Mouse (Mus musculus): ENCODE measurements around the gene Xylt1. TPM values are rescaled to one million over a fixed set of nuclear protein-coding genes. Genes with fewer than 3 reads are reported as not detected.

The Xylt1 gene
- polyA plus RNA-seq, 1 experiment from 2014 or later: 3.0 TPM

DNA sequence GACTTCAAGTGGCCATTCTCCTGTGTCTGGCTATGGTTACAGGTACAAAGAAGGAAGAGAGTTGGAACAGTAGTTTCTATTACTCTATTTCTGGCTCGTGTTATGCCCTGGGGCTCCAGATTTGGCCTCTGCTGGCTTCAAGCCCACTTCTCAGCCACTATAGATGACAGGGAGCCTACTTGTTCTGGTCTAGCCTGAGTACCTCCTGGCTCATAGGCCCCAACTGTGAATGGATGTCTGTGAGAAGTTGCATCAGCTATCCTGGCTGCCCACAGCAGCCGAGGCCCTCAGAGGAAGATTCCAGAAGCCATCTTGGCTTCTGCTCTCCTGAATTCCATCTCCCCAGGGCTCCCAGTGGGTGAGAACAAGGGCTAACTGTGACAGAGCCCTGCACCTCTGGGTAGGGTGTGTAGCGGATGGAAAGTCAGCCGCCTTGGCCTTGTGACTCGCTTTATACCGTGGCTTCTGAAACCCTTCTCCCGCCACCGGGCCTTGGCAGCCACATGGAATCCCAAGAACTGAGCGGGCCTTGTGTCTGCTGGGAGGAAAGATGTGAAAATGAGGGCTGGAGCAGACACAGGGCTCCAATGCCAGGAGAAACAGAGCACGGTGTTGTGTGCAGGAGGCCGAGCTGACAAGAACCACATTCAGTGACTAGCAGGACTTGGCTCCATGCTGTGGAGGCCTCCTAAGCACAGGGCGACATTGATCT, 55.1 kb downstream of the Xylt1 start:
- ATAC-seq (ENCODE audit: low FRiP score, low TSS enrichment): no peak
- H3K4me3 ChIP-seq (replicated peaks; ENCODE audit: low read depth, low read length): no peak overlapping the region
- 89% methylated on average over 12 of the region's 12 CpGs for WGBS
- no peak overlapping the region for H3K27ac ChIP-seq (replicated peaks; ENCODE audit: low read depth, low read length)
- no peaks in the 10 kb centered on the region for H3K27me3 ChIP-seq (ENCODE audit: control insufficient read depth, insufficient read depth, low read length)
- H3K36me3 ChIP-seq (ENCODE audit: control insufficient read depth, insufficient read depth, low read length): no peaks in the 10 kb centered on the region
- H3K4me2 ChIP-seq (ENCODE audit: low read length): no peak overlapping the region
- no peak overlapping the region for H3K9ac ChIP-seq (replicated peaks; ENCODE audit: low read length)
- no peak for DNase-seq
- peaks cover 12% of the 10 kb centered on the region; the same call in 1 of the 2 replicates for H3K4me1 ChIP-seq (ENCODE audit: control insufficient read depth, insufficient read depth, low read length)
- H3K9me3 ChIP-seq (ENCODE audit: control insufficient read depth, low read length): no peaks in the 10 kb centered on the region

DNA sequence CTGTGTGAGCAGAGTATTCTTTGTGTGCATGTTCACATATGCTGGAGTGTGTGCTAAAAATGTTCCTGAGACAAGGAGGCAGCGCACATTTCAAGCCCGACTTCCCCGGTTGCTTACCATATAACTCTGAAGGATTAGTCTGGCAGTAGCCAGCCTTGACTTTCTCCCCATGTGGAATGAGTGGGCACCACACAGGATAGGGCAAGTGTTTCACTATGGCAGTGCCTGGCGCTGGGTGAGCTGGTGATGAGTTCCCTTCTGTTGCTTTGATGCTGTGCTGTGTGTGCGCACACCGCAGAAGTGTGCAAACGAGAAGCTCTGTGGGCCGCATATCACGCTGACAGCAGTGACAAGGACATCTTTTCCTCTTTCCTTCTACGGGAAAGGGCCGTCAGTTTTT, 56.1 kb downstream of the Xylt1 start:
- 91% methylated on average over 11 of the region's 11 CpGs for WGBS
- DNase-seq (no peak), ATAC-seq (ENCODE audit: low FRiP score, low TSS enrichment) (no peak)
- Histone ChIP-seq H3K4me1 (ENCODE audit: control insufficient read depth, insufficient read depth, low read length) (peaks cover 12% of the 10 kb centered on the region; the same call in 1 of the 2 replicates), H3K4me3 (replicated peaks; ENCODE audit: low read depth, low read length) (no peak overlapping the region), H3K9me3 (ENCODE audit: control insufficient read depth, low read length) (no peaks in the 10 kb centered on the region), H3K4me2 (ENCODE audit: low read length) (no peak overlapping the region), H3K27me3 (ENCODE audit: control insufficient read depth, insufficient read depth, low read length) (no peaks in the 10 kb centered on the region), H3K9ac (replicated peaks; ENCODE audit: low read length) (no peak overlapping the region), H3K27ac (replicated peaks; ENCODE audit: low read depth, low read length) (no peak overlapping the region), H3K36me3 (ENCODE audit: control insufficient read depth, insufficient read depth, low read length) (no peaks in the 10 kb centered on the region)

- DNase-seq (no peak), ATAC-seq (ENCODE audit: low FRiP score, low TSS enrichment) (no peak)
- Histone ChIP-seq H3K4me3 (replicated peaks; ENCODE audit: low read depth, low read length) (no peak overlapping the region), H3K4me2 (ENCODE audit: low read length) (no peak overlapping the region), H3K9ac (replicated peaks; ENCODE audit: low read length) (no peak overlapping the region), H3K4me1 (ENCODE audit: control insufficient read depth, insufficient read depth, low read length) (peaks cover 12% of the 10 kb centered on the region; the same call in 1 of the 2 replicates), H3K27me3 (ENCODE audit: control insufficient read depth, insufficient read depth, low read length) (no peaks in the 10 kb centered on the region), H3K9me3 (ENCODE audit: control insufficient read depth, low read length) (no peaks in the 10 kb centered on the region), H3K27ac (replicated peaks; ENCODE audit: low read depth, low read length) (no peak overlapping the region), H3K36me3 (ENCODE audit: control insufficient read depth, insufficient read depth, low read length) (no peaks in the 10 kb centered on the region)
- WGBS: 94% methylated on average over 3 of the region's 3 CpGs
Measured at GRCm38 (mm10) chr7:117440994-117441393, 60.2 kb downstream of the Xylt1 start.

- H3K27ac ChIP-seq (replicated peaks; ENCODE audit: low read depth, low read length): no peak overlapping the region
- ATAC-seq (ENCODE audit: low FRiP score, low TSS enrichment) (no peak), DNase-seq (no peak)
- no peak overlapping the region for H3K9ac ChIP-seq (replicated peaks; ENCODE audit: low read length)
- no peaks in the 10 kb centered on the region for H3K9me3 ChIP-seq (ENCODE audit: control insufficient read depth, low read length)
- 92% methylated on average over 2 of the region's 2 CpGs for WGBS
- no peaks in the 10 kb centered on the region for H3K27me3 ChIP-seq (ENCODE audit: control insufficient read depth, insufficient read depth, low read length)
- no peak overlapping the region for H3K4me2 ChIP-seq (ENCODE audit: low read length)
- H3K4me3 ChIP-seq (replicated peaks; ENCODE audit: low read depth, low read length): no peak overlapping the region
- H3K4me1 ChIP-seq (ENCODE audit: control insufficient read depth, insufficient read depth, low read length): peaks cover 12% of the 10 kb centered on the region; the same call in 1 of the 2 replicates
- no peaks in the 10 kb centered on the region for H3K36me3 ChIP-seq (ENCODE audit: control insufficient read depth, insufficient read depth, low read length)
Measured at GRCm38 (mm10) chr7:117442639-117443038, 61.9 kb downstream of the Xylt1 start.

- H3K9me3 ChIP-seq (ENCODE audit: control insufficient read depth, low read length): no peaks in the 10 kb centered on the region
- DNase-seq: no peak
- no peaks in the 10 kb centered on the region for H3K36me3 ChIP-seq (ENCODE audit: control insufficient read depth, insufficient read depth, low read length)
- no peaks in the 10 kb centered on the region for H3K27me3 ChIP-seq (ENCODE audit: control insufficient read depth, insufficient read depth, low read length)
- WGBS: 95% methylated on average over 7 of the region's 7 CpGs
- no peak overlapping the region for H3K4me3 ChIP-seq (replicated peaks; ENCODE audit: low read depth, low read length)
- no peak overlapping the region for H3K27ac ChIP-seq (replicated peaks; ENCODE audit: low read depth, low read length)
- peaks cover 12% of the 10 kb centered on the region; the same call in 1 of the 2 replicates for H3K4me1 ChIP-seq (ENCODE audit: control insufficient read depth, insufficient read depth, low read length)
- H3K4me2 ChIP-seq (ENCODE audit: low read length): no peak overlapping the region
- H3K9ac ChIP-seq (replicated peaks; ENCODE audit: low read length): no peak overlapping the region
- ATAC-seq (ENCODE audit: low FRiP score, low TSS enrichment): no peak
Measured at GRCm38 (mm10) chr7:117443215-117443614, 62.4 kb downstream of the Xylt1 start.

DNA sequence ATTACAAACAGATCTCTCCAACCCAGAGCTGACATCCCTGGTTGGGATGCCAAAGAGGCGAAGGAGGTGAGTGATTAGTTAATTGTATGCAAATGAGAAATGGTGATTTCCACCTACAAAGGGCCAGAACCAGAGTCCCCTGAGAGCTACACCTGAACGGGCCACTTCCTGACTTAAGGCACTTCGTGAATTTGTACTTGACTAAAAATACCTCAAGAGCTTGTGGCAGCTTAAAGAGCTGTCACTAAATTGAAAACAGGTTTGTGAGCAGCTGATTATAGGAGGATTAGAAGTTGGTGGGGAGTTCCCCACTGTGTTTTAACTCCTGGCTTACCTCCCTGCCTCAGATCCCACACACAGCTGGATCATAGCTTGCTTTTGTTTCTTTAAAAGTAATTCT, 64.7 kb downstream of the Xylt1 start:
- Histone ChIP-seq H3K9me3 (ENCODE audit: control insufficient read depth, low read length) (no peaks in the 10 kb centered on the region), H3K27ac (replicated peaks; ENCODE audit: low read depth, low read length) (no peak overlapping the region), H3K4me2 (ENCODE audit: low read length) (no peak overlapping the region), H3K36me3 (ENCODE audit: control insufficient read depth, insufficient read depth, low read length) (no peaks in the 10 kb centered on the region), H3K4me3 (replicated peaks; ENCODE audit: low read depth, low read length) (no peak overlapping the region), H3K27me3 (ENCODE audit: control insufficient read depth, insufficient read depth, low read length) (no peaks in the 10 kb centered on the region), H3K9ac (replicated peaks; ENCODE audit: low read length) (no peak overlapping the region), H3K4me1 (ENCODE audit: control insufficient read depth, insufficient read depth, low read length) (no peaks in the 10 kb centered on the region)
- WGBS: 47% methylated on average over 3 of the region's 3 CpGs
- DNase-seq (no peak), ATAC-seq (ENCODE audit: low FRiP score, low TSS enrichment) (no peak)

DNA sequence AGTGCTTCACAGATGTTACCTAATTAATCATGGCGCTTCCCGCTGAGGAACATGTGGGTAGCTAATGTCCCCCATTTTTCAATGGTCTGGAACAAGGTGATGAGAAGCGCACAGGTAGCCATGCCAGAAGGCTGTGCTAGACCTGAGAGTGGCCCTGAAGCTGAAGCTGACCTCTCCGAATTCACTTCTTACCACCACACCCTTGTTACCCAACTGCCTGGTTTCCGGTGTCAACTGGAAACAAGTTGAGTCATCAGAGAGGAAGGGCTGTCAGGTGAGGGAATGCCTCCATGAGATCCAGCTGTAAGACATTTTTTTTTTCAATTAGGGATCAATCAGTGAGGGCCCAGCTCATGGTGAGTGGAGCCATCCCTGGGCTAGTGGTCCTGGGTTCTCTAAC, 68.8 kb downstream of the Xylt1 start:
- no peak for ATAC-seq (ENCODE audit: low FRiP score, low TSS enrichment)
- Histone ChIP-seq H3K9me3 (ENCODE audit: control insufficient read depth, low read length) (no peaks in the 10 kb centered on the region), H3K4me1 (ENCODE audit: control insufficient read depth, insufficient read depth, low read length) (no peaks in the 10 kb centered on the region), H3K27me3 (ENCODE audit: control insufficient read depth, insufficient read depth, low read length) (no peaks in the 10 kb centered on the region), H3K27ac (replicated peaks; ENCODE audit: low read depth, low read length) (no peak overlapping the region), H3K36me3 (ENCODE audit: control insufficient read depth, insufficient read depth, low read length) (no peaks in the 10 kb centered on the region), H3K9ac (replicated peaks; ENCODE audit: low read length) (no peak overlapping the region), H3K4me2 (ENCODE audit: low read length) (no peak overlapping the region), H3K4me3 (replicated peaks; ENCODE audit: low read depth, low read length) (no peak overlapping the region)
- WGBS: 96% methylated on average over 5 of the region's 5 CpGs
- DNase-seq: no peak

- no peak for ATAC-seq (ENCODE audit: low FRiP score, low TSS enrichment)
- H3K27ac ChIP-seq (replicated peaks; ENCODE audit: low read depth, low read length): no peak overlapping the region
- H3K9me3 ChIP-seq (ENCODE audit: control insufficient read depth, low read length): no peaks in the 10 kb centered on the region
- no peak overlapping the region for H3K9ac ChIP-seq (replicated peaks; ENCODE audit: low read length)
- no peak for DNase-seq
- no peaks in the 10 kb centered on the region for H3K4me1 ChIP-seq (ENCODE audit: control insufficient read depth, insufficient read depth, low read length)
- H3K36me3 ChIP-seq (ENCODE audit: control insufficient read depth, insufficient read depth, low read length): no peaks in the 10 kb centered on the region
- H3K4me3 ChIP-seq (replicated peaks; ENCODE audit: low read depth, low read length): no peak overlapping the region
- H3K4me2 ChIP-seq (ENCODE audit: low read length): no peak overlapping the region
- H3K27me3 ChIP-seq (ENCODE audit: control insufficient read depth, insufficient read depth, low read length): no peaks in the 10 kb centered on the region
Measured at GRCm38 (mm10) chr7:117451212-117451611, 70.4 kb downstream of the Xylt1 start.

DNA sequence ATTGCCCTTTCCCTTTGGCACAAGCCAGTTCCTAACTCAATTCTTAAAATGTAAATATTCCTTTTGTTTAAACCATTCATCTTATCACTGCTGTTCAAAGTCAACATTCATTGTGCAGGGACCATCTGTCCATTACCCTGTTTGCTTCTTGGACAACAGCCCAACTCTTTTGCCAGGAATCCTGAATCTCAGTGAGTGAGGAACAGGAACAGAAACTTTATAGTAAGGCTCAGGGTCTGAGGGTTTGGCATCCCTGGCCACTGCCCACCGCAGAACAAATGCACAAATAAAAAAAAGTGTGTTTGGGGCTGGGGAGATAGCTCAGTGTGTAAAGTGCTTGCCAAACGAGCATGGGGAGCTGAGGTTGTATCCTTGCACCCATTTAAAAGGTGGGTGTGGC, 71.5 kb downstream of the Xylt1 start:
- Histone ChIP-seq H3K4me1 (ENCODE audit: control insufficient read depth, insufficient read depth, low read length) (no peaks in the 10 kb centered on the region), H3K4me3 (replicated peaks; ENCODE audit: low read depth, low read length) (no peak overlapping the region), H3K9ac (replicated peaks; ENCODE audit: low read length) (no peak overlapping the region), H3K4me2 (ENCODE audit: low read length) (no peak overlapping the region), H3K27ac (replicated peaks; ENCODE audit: low read depth, low read length) (no peak overlapping the region), H3K27me3 (ENCODE audit: control insufficient read depth, insufficient read depth, low read length) (no peaks in the 10 kb centered on the region), H3K36me3 (ENCODE audit: control insufficient read depth, insufficient read depth, low read length) (no peaks in the 10 kb centered on the region), H3K9me3 (ENCODE audit: control insufficient read depth, low read length) (no peaks in the 10 kb centered on the region)
- no peak for ATAC-seq (ENCODE audit: low FRiP score, low TSS enrichment)
- 59% methylated on average over 2 of the region's 2 CpGs for WGBS
- no peak for DNase-seq

Measured in midbrain, embryonic 14.5 days (tissue).